Comparison of ENCODE assay signal across 8 mouse cellular contexts in genomic region chr2:92375788-92376187, GRCm38 (mm10). TPM values are rescaled to one million over a fixed set of nuclear protein-coding genes. Genes with fewer than 3 reads are reported as not detected.
DNase-seq lines count a peak whose midpoint lies in the region; ATAC-seq and TF ChIP-seq lines count a peak whose summit lies in the region.

No protein-coding gene starts in this region.

- H3K4me2 ChIP-seq in limb, embryonic 15.5 days, result peak overlapping the region; percentile 91
- H3K4me2 ChIP-seq in stomach, postnatal 0 days (replicated peaks; ENCODE audit: low read depth), result peak overlapping the region; percentile 88

- TF ChIP-seq CTCF in testis, adult 2 months (IDR thresholded peaks at IDR 0.05; ENCODE audit: control insufficient read depth, insufficient read depth, insufficient replicate concordance, low read depth, low read length), result no peak
- TF ChIP-seq CTCF in stomach, postnatal 0 days (IDR thresholded peaks at IDR 0.05; ENCODE audit: low read depth), result no peak

- TF ChIP-seq EP300 in stomach, postnatal 0 days (optimal IDR thresholded peaks at IDR 0.05), result no peak

- 9% methylated on average over 10 of the region's 10 CpGs for WGBS in limb, embryonic 15.5 days
- WGBS in stomach, postnatal 0 days, result 8% methylated on average over 10 of the region's 10 CpGs

- ATAC-seq in limb, embryonic 15.5 days (ENCODE audit: insufficient number of reproducible peaks, low FRiP score, low TSS enrichment, low read depth), result no peak
- no peak for ATAC-seq in stomach, postnatal 0 days (ENCODE audit: low FRiP score, low TSS enrichment)

- peak overlapping the region; percentile 90 for H3K4me3 ChIP-seq in testis, adult 2 months (ENCODE audit: control insufficient read depth, low read depth, low read length)
- H3K4me3 ChIP-seq in limb, embryonic 15.5 days, result peak overlapping the region; percentile 78
- peak overlapping the region; percentile 74 for H3K4me3 ChIP-seq in stomach, postnatal 0 days (ENCODE audit: low read depth, low read length)

- peaks cover 23% of the 10 kb centered on the region for H3K4me1 ChIP-seq in testis, adult 2 months (ENCODE audit: control insufficient read depth, insufficient read depth, low read length)
- H3K4me1 ChIP-seq in limb, embryonic 15.5 days, result peaks cover 51% of the 10 kb centered on the region
- H3K4me1 ChIP-seq in stomach, postnatal 0 days (replicated peaks; ENCODE audit: control insufficient read depth, insufficient read depth), result peaks cover 6% of the 10 kb centered on the region; the same call in 1 of the 2 replicates

- peak overlapping the region; percentile 2; the same call in 1 of the 2 replicates for H3K27ac ChIP-seq in testis, adult 2 months (ENCODE audit: control insufficient read depth, insufficient read depth, low read depth, low read length)
- H3K27ac ChIP-seq in limb, embryonic 15.5 days, result peak overlapping the region; percentile 92
- H3K27ac ChIP-seq in stomach, postnatal 0 days (replicated peaks), result peak overlapping the region; percentile 94

- TF ChIP-seq POLR2A in testis, adult 2 months (IDR thresholded peaks at IDR 0.05; ENCODE audit: control insufficient read depth, low read depth, low read length), result no peak

- H3K9me3 ChIP-seq in limb, embryonic 15.5 days, result no peaks in the 10 kb centered on the region
- no peaks in the 10 kb centered on the region for H3K9me3 ChIP-seq in stomach, postnatal 0 days (ENCODE audit: control insufficient read depth, low read length)

- peak overlapping the region; percentile 64 for H3K9ac ChIP-seq in limb, embryonic 15.5 days
- peak overlapping the region; percentile 79 for H3K9ac ChIP-seq in stomach, postnatal 0 days (ENCODE audit: low read length)

- H3K27me3 ChIP-seq in testis, adult 2 months (ENCODE audit: control insufficient read depth, insufficient read depth, low read length), result no peaks in the 10 kb centered on the region
- no peaks in the 10 kb centered on the region for H3K27me3 ChIP-seq in limb, embryonic 15.5 days
- no peaks in the 10 kb centered on the region for H3K27me3 ChIP-seq in stomach, postnatal 0 days (ENCODE audit: control insufficient read depth, insufficient read depth, low read length)

- H3K36me3 ChIP-seq in testis, adult 2 months (ENCODE audit: control insufficient read depth, insufficient read depth, low read length), result no peaks in the 10 kb centered on the region; the same call in 1 of the 2 replicates
- peaks cover 30% of the 10 kb centered on the region for H3K36me3 ChIP-seq in limb, embryonic 15.5 days
- H3K36me3 ChIP-seq in stomach, postnatal 0 days (ENCODE audit: control insufficient read depth, insufficient read depth, low read length), result peaks cover 13% of the 10 kb centered on the region; the same call in 1 of the 2 replicates

- peak; percentile 45 for DNase-seq in adrenal gland, postnatal 14 days
- DNase-seq in adrenal gland, postnatal 25 days, result no peak
- DNase-seq in testis, postnatal 10 days (ENCODE audit: low spot score), result no peak
- DNase-seq in stomach, postnatal 0 days (ENCODE audit: low spot score), result no peak
- no peak for DNase-seq in urinary bladder, postnatal 10 days (ENCODE audit: low spot score)
- DNase-seq in ovary, postnatal 36 days (ENCODE audit: low spot score), result no peak

RNA-seq across cellular contexts. Expression of gene Large2, which starts 1.1 kb away (rescaled TPM):
- 1.6 and 2.7 TPM in 2 replicates for total RNA-seq in adrenal gland, postnatal 14 days (2021)
- total RNA-seq in adrenal gland, postnatal 25 days (2021), result 2.8 and 4.1 TPM in 2 replicates
- polyA plus RNA-seq in testis, adult 2 months (2012; rRNA removed), result 11.2 and 11.8 TPM in 2 replicates
- polyA plus RNA-seq in limb, embryonic 15.5 days (2015; fragmentation: Nextera tagmentation; extraction: Ambion mirVana), result 17.6 and 18.4 TPM in 2 replicates
- polyA plus RNA-seq in stomach, postnatal 0 days (2015; fragmentation: Nextera tagmentation; extraction: Ambion mirVana), result 8.7 and 9.4 TPM in 2 replicates

RNA-seq across cellular contexts. Expression of gene Pex16, which starts 1.3 kb away (rescaled TPM):
- total RNA-seq in adrenal gland, postnatal 14 days (2021), result 117 and 129 TPM in 2 replicates
- total RNA-seq in adrenal gland, postnatal 25 days (2021), result 169 and 237 TPM in 2 replicates
- 89.9 and 91.5 TPM in 2 replicates for polyA plus RNA-seq in testis, adult 2 months (2012; rRNA removed)
- 25.2 and 27.6 TPM in 2 replicates for polyA plus RNA-seq in limb, embryonic 15.5 days (2015; fragmentation: Nextera tagmentation; extraction: Ambion mirVana)
- polyA plus RNA-seq in stomach, postnatal 0 days (2015; fragmentation: Nextera tagmentation; extraction: Ambion mirVana), result 33.5 and 38.3 TPM in 2 replicates

RNA-seq across cellular contexts. Expression of gene 1700029I15Rik, which starts 6.5 kb away (rescaled TPM):
- total RNA-seq in adrenal gland, postnatal 14 days (2021), result 9.6 and 9.7 TPM in 2 replicates
- 18.7 and 19.1 TPM in 2 replicates for total RNA-seq in adrenal gland, postnatal 25 days (2021)
- 565 and 772 TPM in 2 replicates for polyA plus RNA-seq in testis, adult 2 months (2012; rRNA removed)
- polyA plus RNA-seq in limb, embryonic 15.5 days (2015; fragmentation: Nextera tagmentation; extraction: Ambion mirVana), result 3.5 TPM in 2 replicates
- polyA plus RNA-seq in stomach, postnatal 0 days (2015; fragmentation: Nextera tagmentation; extraction: Ambion mirVana), result 1.7 and 2.3 TPM in 2 replicates

RNA-seq across cellular contexts. Expression of gene Mapk8ip1, which starts 25.3 kb away (rescaled TPM):
- total RNA-seq in adrenal gland, postnatal 14 days (2021), result 21.2 and 22.8 TPM in 2 replicates
- 27.0 and 30.8 TPM in 2 replicates for total RNA-seq in adrenal gland, postnatal 25 days (2021)
- polyA plus RNA-seq in testis, adult 2 months (2012; rRNA removed), result 23.2 and 28.4 TPM in 2 replicates
- 23.8 and 27.0 TPM in 2 replicates for polyA plus RNA-seq in limb, embryonic 15.5 days (2015; fragmentation: Nextera tagmentation; extraction: Ambion mirVana)
- 10.3 and 12.5 TPM in 2 replicates for polyA plus RNA-seq in stomach, postnatal 0 days (2015; fragmentation: Nextera tagmentation; extraction: Ambion mirVana)

RNA-seq across cellular contexts. Expression of gene Cry2, which starts 58.1 kb away (rescaled TPM):
- total RNA-seq in adrenal gland, postnatal 14 days (2021), result 31.8 and 37.3 TPM in 2 replicates
- 35.5 and 44.7 TPM in 2 replicates for total RNA-seq in adrenal gland, postnatal 25 days (2021)
- polyA plus RNA-seq in testis, adult 2 months (2012; rRNA removed), result 20.4 and 22.0 TPM in 2 replicates
- 40.3 and 41.5 TPM in 2 replicates for polyA plus RNA-seq in limb, embryonic 15.5 days (2015; fragmentation: Nextera tagmentation; extraction: Ambion mirVana)
- 14.8 and 17.3 TPM in 2 replicates for polyA plus RNA-seq in stomach, postnatal 0 days (2015; fragmentation: Nextera tagmentation; extraction: Ambion mirVana)

Comparison
In these comparisons a context has a peak if more than half of its experiments do, and no peak if none do; other contexts are left out.
1. H3K27ac ChIP-seq: peak in every context shown above with its lines; median percentile 94 in stomach, postnatal 0 days; 92 in limb, embryonic 15.5 days; 2 in testis, adult 2 months.
2. RNA of gene 1700029I15Rik, which starts 6.5 kb away (polyA plus RNA-seq): 565 to 772 TPM in testis, adult 2 months; 3.5 TPM in limb, embryonic 15.5 days and 1.7 to 2.3 TPM in stomach, postnatal 0 days; every median in the first group is over 100 times any median in the second.
3. Peak in every context shown above with its lines, with median percentiles within 50 percentile points of each other: H3K4me3 ChIP-seq.